9 mouse cellular contexts compared by ENCODE assay signal in the genomic region with DNA sequence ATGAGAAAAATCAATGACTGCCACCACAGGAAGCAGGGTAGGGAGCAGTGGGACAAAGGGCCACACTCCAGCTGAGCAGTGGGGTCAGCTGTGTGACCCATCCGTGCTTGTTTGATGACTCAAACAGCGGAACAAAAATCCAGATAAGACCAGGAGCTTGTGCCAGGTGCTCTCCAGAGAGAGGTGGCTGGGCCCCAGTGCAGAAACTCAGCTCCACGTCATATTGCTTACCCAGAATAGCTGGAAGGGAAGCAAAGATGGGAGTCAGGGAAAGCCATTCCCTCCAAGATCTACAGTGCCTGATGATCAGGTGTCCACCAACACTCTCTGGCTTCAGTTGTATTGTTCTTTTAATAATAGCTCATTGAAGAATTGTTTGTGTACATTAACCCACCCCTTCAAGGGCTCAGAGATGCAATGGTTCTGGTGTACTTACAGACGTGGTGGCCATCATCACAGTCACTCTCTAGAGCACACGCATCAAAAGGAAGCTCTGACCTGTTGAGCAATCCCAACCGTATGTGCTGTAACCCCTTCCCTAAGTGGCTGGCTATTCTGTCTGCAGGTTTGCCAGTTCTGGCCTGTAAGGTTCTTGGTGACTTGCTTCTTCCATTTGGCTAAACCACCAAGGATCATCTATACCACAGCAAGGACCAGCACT.
DNase-seq lines count a peak whose midpoint lies in the region; ATAC-seq and TF ChIP-seq lines count a peak whose summit lies in the region.
"Had no signal": no experiment of that assay in that cellular context is flagged by ENCODE, and none has a peak within 500 bp of the region (broad histone marks: within the 10 kb centered on the region; RNA-seq: fewer than 3 reads in every experiment).

No protein-coding gene starts in this region.

- peaks cover 8% of the 10 kb centered on the region for H3K79me2 ChIP-seq in C2C12 (ENCODE audit: control insufficient read depth, insufficient read depth)

- WGBS in lung, postnatal 0 days = 21% methylated on average over 6 of the region's 6 CpGs

- no peaks in the 10 kb centered on the region for H3K79me3 ChIP-seq in C2C12 (ENCODE audit: low read depth)

- H3K27me3 ChIP-seq in C2C12 (ENCODE audit: control insufficient read depth, insufficient read depth, insufficient read length) = no peaks in the 10 kb centered on the region
- no peaks in the 10 kb centered on the region for H3K27me3 ChIP-seq in lung, postnatal 0 days (replicated peaks; ENCODE audit: insufficient read depth, low read length)

- no peaks in the 10 kb centered on the region for H3K9me3 ChIP-seq in lung, postnatal 0 days (ENCODE audit: low read length)

- DNase-seq in adrenal gland, postnatal 14 days = peak; percentile 28
- peak; percentile 49 to 68 for DNase-seq in heart, postnatal 10 days
- peak; percentile 62 for DNase-seq in lung, postnatal 0 days (ENCODE audit: low spot score)
- DNase-seq in gastrocnemius, adult 18-20 months (ENCODE audit: low spot score) = no peak
- no peak for DNase-seq in left cerebral cortex, adult 9 months (ENCODE audit: low spot score in 2 of 2)
- no peak for DNase-seq in spleen, adult 12 weeks (ENCODE audit: low spot score)
- DNase-seq: gastrocnemius, adult 2 months; right cerebral cortex, postnatal 4 days had no signal

- no peak overlapping the region for H3K4me2 ChIP-seq in lung, postnatal 0 days (replicated peaks; ENCODE audit: low read depth, low read length)

- H3K27ac ChIP-seq in lung, postnatal 0 days (ENCODE audit: low read length) = no peak overlapping the region
- H3K27ac ChIP-seq: gastrocnemius, adult 2 months had no signal

- H3K4me1 ChIP-seq in lung, postnatal 0 days (ENCODE audit: insufficient read depth, low read depth, low read length) = peaks cover 14% of the 10 kb centered on the region

- TF ChIP-seq CTCF in C2C12 (IDR thresholded peaks at IDR 0.05; ENCODE audit: control insufficient read depth, insufficient read depth, insufficient read length) = no peak
- no peak for TF ChIP-seq CTCF in lung, postnatal 0 days (IDR thresholded peaks at IDR 0.05)

- no peak overlapping the region for H3ac ChIP-seq in C2C12 (ENCODE audit: control insufficient read depth, insufficient read length, low read depth)

- H3K4me3 ChIP-seq in C2C12 (ENCODE audit: insufficient read depth, poor library complexity, severe bottlenecking) = no peak overlapping the region
- no peak overlapping the region for H3K4me3 ChIP-seq in lung, postnatal 0 days (ENCODE audit: low read depth, low read length)
- H3K4me3 ChIP-seq: gastrocnemius, adult 2 months had no signal

- peak; percentile 83 for ATAC-seq in lung, postnatal 0 days

- intact Hi-C loops in heart, postnatal 10 days (cut with DNase I) = no loop called here

- peak; percentile 53; the same call in 1 of the 2 replicates for TF ChIP-seq EP300 in lung, postnatal 0 days (IDR thresholded peaks at IDR 0.05)

- no peak overlapping the region for H3K9ac ChIP-seq in lung, postnatal 0 days (replicated peaks; ENCODE audit: low read depth)

- H3K36me3 ChIP-seq in C2C12 (ENCODE audit: control insufficient read depth, insufficient read depth) = no peaks in the 10 kb centered on the region
- H3K36me3 ChIP-seq in lung, postnatal 0 days (ENCODE audit: insufficient read depth, low read length) = no peaks in the 10 kb centered on the region

TF ChIP-seq in C2C12, 6 proteins besides CTCF, POLR2A, EP300 and RAD21:
- TF ChIP-seq MYOG (IDR thresholded peaks at IDR 0.05; ENCODE audit: control insufficient read depth, extremely low read depth, insufficient read length) (no peak), MYOD1 (IDR thresholded peaks at IDR 0.05; ENCODE audit: control insufficient read depth, insufficient read length, low read depth) (peak; percentile 66), CEBPB (IDR thresholded peaks at IDR 0.05; ENCODE audit: low read depth) (peak; percentile 75)

Comparison
In these comparisons a context has a peak if more than half of its experiments do, and no peak if none do; other contexts are left out.
1. DNase-seq: peak in adrenal gland, postnatal 14 days (single experiment), heart, postnatal 10 days (2 of 2) and lung, postnatal 0 days (single experiment); none in gastrocnemius, adult 18-20 months (single experiment), left cerebral cortex, adult 9 months (0 of 2) and spleen, adult 12 weeks (single experiment).